Mouse (Mus musculus) heart, embryonic 16.5 days (tissue): ENCODE measurements around the gene Sh3bp4. TPM values are rescaled to one million over a fixed set of nuclear protein-coding genes. Genes with fewer than 3 reads are reported as not detected.

Source experiments
- ATAC-seq: fragments of 200-750 bp; cut with Nextera tagmentation; replicated peaks from 2 replicates; pipeline ENCODE4 v1.8.0; 2017; ENCODE audit warnings: moderate number of reproducible peaks; ENCODE audit not compliant: insufficient read depth, low FRiP score; ENCODE audit errors: extremely low read depth
- H3K27ac ChIP-seq: fragments of 300-500 bp; sonication (generic); 2 replicates; pipeline ENCODE4 v1.5.1; 2014; ENCODE audit warnings: mild to moderate bottlenecking, low read length, control low read depth, moderate library complexity
- H3K27me3 ChIP-seq: fragments of 300-500 bp; sonication (generic); 2 replicates; pipeline ENCODE4 v1.6.1; 2014; ENCODE audit warnings: low read length, mixed read lengths; ENCODE audit not compliant: control insufficient read depth, insufficient read depth
- H3K36me3 ChIP-seq: fragments of 300-500 bp; sonication (generic); 2 replicates; pipeline ENCODE4 v1.6.1; 2014; ENCODE audit not compliant: control insufficient read depth, insufficient read depth
- H3K4me1 ChIP-seq: fragments of 300-500 bp; sonication (generic); 2 replicates; pipeline ENCODE4 v1.6.1; 2014; ENCODE audit warnings: low read length, mixed read lengths; ENCODE audit not compliant: control insufficient read depth, insufficient read depth
- H3K4me2 ChIP-seq: fragments of 300-500 bp; sonication (generic); 2 replicates; pipeline ENCODE4 v1.6.1; 2014; ENCODE audit warnings: low read depth, mild to moderate bottlenecking, control low read depth, low read length
- H3K4me3 ChIP-seq: fragments of 300-500 bp; sonication (generic); 2 replicates; pipeline ENCODE4 v1.5.1; 2014; ENCODE audit warnings: mild to moderate bottlenecking, control low read depth, low read length
- H3K9ac ChIP-seq: fragments of 300-500 bp; sonication (generic); 2 replicates; pipeline ENCODE4 v1.6.1; 2014; ENCODE audit warnings: low read length, control low read depth
- H3K9me3 ChIP-seq: fragments of 300-500 bp; sonication (generic); replicated peaks from 2 replicates; pipeline ENCODE4 v1.6.1; 2016; ENCODE audit warnings: low read length; ENCODE audit not compliant: control insufficient read depth
- whole genome bisulfite sequencing: fragments of 180-500 bp; shearing (Covaris S2); extraction: QIAGEN DNeasy Blood & Tissue Kit; methylation state at CpG from one replicate; pipeline ENCODE4 v1.1.7; 2014; 5-methylcytosine and 5-hydroxymethylcytosine counted together
- polyA plus RNA-seq: library from polyadenylated mRNA; unstranded; fragments of >200 nt; fragmentation: Nextera tagmentation; extraction: Ambion mirVana; gene quantifications from 2 replicates; pipeline ENCODE4 v1.2.1, GENCODE M21; 2015

Sh3bp4 gene
- polyA plus RNA-seq, 1 experiment from 2014 or later: 19.2 TPM

- 89% methylated on average over 7 of the region's 7 CpGs for WGBS
These were observed 117.2 kb downstream of the Sh3bp4 start for GRCm38 (mm10) chr1:89187441-89187840.

GRCm38 (mm10) chr1:89188091-89188490 lies 117.9 kb downstream of the Sh3bp4 start:
- H3K4me2 ChIP-seq: no peak overlapping the region
- H3K4me3 ChIP-seq: no peak overlapping the region
- H3K27ac ChIP-seq: no peak overlapping the region
- H3K9me3 ChIP-seq: no peaks in the 10 kb centered on the region
- no peaks in the 10 kb centered on the region for H3K27me3 ChIP-seq
- ATAC-seq: no peak
- H3K4me1 ChIP-seq: peaks cover 22% of the 10 kb centered on the region
- H3K36me3 ChIP-seq: no peaks in the 10 kb centered on the region
- WGBS: 41% methylated on average over 4 of the region's 4 CpGs
- H3K9ac ChIP-seq: no peak overlapping the region

More at GRCm38 (mm10) chr1:89187441-89187840, 117.2 kb downstream of the Sh3bp4 start:
- H3K9ac ChIP-seq: no peak overlapping the region
- no peak overlapping the region for H3K4me2 ChIP-seq
- H3K27ac ChIP-seq: no peak overlapping the region
- H3K4me1 ChIP-seq: peaks cover 24% of the 10 kb centered on the region
- ATAC-seq: no peak
- H3K27me3 ChIP-seq: no peaks in the 10 kb centered on the region
- H3K4me3 ChIP-seq: no peak overlapping the region
- no peaks in the 10 kb centered on the region for H3K36me3 ChIP-seq
- H3K9me3 ChIP-seq: no peaks in the 10 kb centered on the region

DNA sequence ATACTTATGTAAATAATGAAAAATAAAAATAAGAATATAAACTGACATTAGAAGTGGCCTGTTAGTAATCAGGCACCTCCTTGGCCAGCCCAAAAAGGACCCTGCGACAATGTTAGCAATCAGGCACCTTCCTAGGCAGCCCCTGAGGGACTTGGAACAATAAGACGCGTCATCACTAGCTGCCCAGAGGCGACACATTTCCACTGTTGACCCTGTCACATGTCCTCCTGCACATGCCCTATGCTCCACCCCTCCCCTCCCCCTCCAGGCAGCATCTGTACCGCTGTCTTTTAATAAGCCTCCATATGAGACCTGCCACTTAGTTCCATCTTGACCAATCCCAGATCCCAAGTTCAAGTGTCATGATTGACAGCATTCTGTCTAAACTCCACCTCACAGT lies 119.0 kb downstream of the Sh3bp4 start:
- WGBS: 47% methylated on average over 5 of the region's 5 CpGs
- Histone ChIP-seq H3K36me3 (no peaks in the 10 kb centered on the region), H3K27me3 (no peaks in the 10 kb centered on the region), H3K4me3 (no peak overlapping the region), H3K4me2 (no peak overlapping the region), H3K4me1 (peaks cover 11% of the 10 kb centered on the region), H3K9ac (no peak overlapping the region), H3K9me3 (no peaks in the 10 kb centered on the region), H3K27ac (no peak overlapping the region)
- ATAC-seq: no peak

DNA sequence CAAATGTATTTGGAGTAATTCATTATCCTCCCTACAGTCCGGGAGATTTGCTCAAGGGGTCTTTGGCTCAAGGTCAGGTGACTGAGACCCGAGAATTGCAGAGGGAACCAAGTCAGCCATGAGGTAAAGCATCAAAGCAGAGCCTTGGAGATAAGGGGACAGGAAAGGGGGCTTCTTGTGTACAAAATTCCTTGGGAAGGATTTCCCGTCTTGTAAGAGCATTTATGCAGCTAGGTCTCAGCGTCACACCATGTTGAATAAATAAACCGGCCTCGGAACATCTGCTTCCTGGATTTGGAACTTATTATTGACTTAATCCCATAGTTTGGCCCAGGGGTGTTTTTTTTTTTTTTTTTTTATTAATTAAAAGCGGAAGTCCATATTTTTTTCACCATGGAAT lies 120.4 kb downstream of the Sh3bp4 start:
- no peak overlapping the region for H3K4me2 ChIP-seq
- H3K4me3 ChIP-seq: no peak overlapping the region
- no peaks in the 10 kb centered on the region for H3K27me3 ChIP-seq
- no peaks in the 10 kb centered on the region for H3K36me3 ChIP-seq
- peaks cover 10% of the 10 kb centered on the region for H3K4me1 ChIP-seq
- ATAC-seq: no peak
- no peak overlapping the region for H3K9ac ChIP-seq
- peak overlapping the region; percentile 56 for H3K27ac ChIP-seq
- 39% methylated on average over 7 of the region's 7 CpGs for WGBS
- H3K9me3 ChIP-seq: no peaks in the 10 kb centered on the region

DNA sequence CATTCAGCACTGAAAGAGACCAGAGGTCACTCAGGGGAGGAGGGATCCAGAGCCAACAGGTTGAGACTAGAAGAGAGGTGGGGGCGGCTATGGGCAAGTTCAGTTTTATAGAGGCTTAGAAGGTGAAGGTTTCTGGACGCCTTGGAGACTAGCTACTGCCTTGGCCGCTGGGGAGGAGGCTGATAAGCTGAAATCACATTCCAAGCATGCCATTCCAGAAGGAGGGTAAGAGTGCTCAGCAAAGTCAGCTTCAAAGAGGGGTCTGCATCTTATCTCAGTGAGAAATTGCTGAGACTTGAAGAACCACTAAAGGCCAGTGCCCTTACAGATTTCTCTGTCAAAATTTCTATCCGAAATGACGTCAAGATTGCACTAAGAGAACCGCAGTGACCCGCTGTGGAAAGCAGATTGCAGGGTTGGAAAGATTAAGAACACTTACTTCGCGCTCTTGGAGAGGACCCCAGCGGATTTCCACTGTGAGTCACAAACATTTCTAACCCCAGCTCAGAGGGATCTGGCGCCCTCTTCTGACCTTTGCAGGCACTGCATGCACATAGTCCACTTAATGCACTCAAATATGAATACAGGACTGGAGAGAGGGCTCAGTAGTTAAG lies 121.0 kb downstream of the Sh3bp4 start:
- ATAC-seq: peak; percentile 66

DNA sequence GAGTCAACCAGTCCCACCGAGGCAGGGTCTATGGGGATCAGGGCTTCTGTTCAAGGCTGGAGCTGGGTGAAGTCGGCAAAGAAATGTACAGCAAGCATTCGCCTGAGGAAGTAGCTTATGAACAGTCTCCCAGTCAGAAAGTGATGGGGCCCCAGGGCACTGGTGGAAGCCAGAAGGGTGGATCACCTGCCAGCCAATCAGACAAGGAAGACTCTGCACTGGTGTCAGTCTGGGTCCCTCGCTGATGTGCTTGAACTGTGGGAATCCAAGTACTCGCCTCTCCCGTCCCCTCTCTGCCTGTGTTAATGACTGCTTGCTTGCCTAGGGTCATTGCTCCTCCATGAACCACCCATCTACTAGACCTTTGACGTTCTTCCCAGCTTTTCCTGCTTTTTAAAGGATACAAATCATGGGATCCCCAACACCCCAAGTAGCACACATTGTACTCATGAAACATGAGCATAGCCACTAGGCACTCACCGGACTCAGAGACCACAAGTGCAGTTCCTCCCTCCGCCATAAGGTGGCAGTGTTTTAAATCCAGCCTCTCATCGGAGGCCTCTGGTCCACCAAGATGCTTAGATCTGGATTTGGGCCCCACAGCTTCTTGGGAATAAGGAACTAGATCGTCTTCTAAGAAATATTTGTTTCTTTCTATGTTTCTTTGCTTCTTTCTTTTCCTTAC lies 122.5 kb downstream of the Sh3bp4 start:
- Histone ChIP-seq H3K36me3 (no peaks in the 10 kb centered on the region), H3K4me3 (no peak overlapping the region), H3K9ac (no peak overlapping the region), H3K27me3 (no peaks in the 10 kb centered on the region), H3K4me2 (no peak overlapping the region), H3K4me1 (peaks cover 10% of the 10 kb centered on the region), H3K9me3 (no peaks in the 10 kb centered on the region), H3K27ac (0 out of 2 replicates have a peak overlapping the region, but pooled peaks have one; percentile 32)
- ATAC-seq: no peak
- 49% methylated on average over 11 of the region's 11 CpGs for WGBS

More for the DNA sequence above, 121.0 kb downstream of the Sh3bp4 start:
- Histone ChIP-seq H3K4me1 (peaks cover 10% of the 10 kb centered on the region), H3K27ac (peak overlapping the region; percentile 68), H3K9me3 (no peaks in the 10 kb centered on the region), H3K4me3 (no peak overlapping the region), H3K36me3 (no peaks in the 10 kb centered on the region), H3K27me3 (no peaks in the 10 kb centered on the region), H3K4me2 (no peak overlapping the region), H3K9ac (no peak overlapping the region)
- WGBS: 5% methylated on average over 11 of the region's 11 CpGs

- no peak for ATAC-seq
- Histone ChIP-seq H3K4me2 (no peak overlapping the region), H3K4me1 (peaks cover 10% of the 10 kb centered on the region), H3K27ac (no peak overlapping the region), H3K4me3 (no peak overlapping the region), H3K27me3 (no peaks in the 10 kb centered on the region), H3K36me3 (no peaks in the 10 kb centered on the region), H3K9ac (no peak overlapping the region), H3K9me3 (no peaks in the 10 kb centered on the region)
- WGBS: 76% methylated on average over 7 of the region's 7 CpGs
These were observed 123.4 kb downstream of the Sh3bp4 start for GRCm38 (mm10) chr1:89193576-89193975.

GRCm38 (mm10) chr1:89195827-89196712 lies 125.9 kb downstream of the Sh3bp4 start:
- Histone ChIP-seq H3K4me3 (no peak overlapping the region), H3K9me3 (no peaks in the 10 kb centered on the region), H3K27ac (no peak overlapping the region), H3K4me1 (peaks cover 8% of the 10 kb centered on the region), H3K27me3 (no peaks in the 10 kb centered on the region), H3K9ac (no peak overlapping the region), H3K4me2 (no peak overlapping the region), H3K36me3 (no peaks in the 10 kb centered on the region)
- WGBS: 47% methylated on average over 12 of the region's 12 CpGs
- no peak; the same call in 1 of the 2 replicates for ATAC-seq
